Mouse (Mus musculus): ENCODE data around the gene Slc4a7.
"Not testable (repeated sequence)": the region's sequence is repeated elsewhere in the genome, so short reads cannot be mapped to it uniquely, and the experiment has no call there.

Gene Slc4a7

GRCm38 (mm10) chr14:14800810-14801209 is 98.7 kb downstream of the Slc4a7 start:
- no peak for DNase-seq

- not testable (repeated sequence) for DNase-seq
These were observed 101.0 kb downstream of the Slc4a7 start, which contains the start of gene Nek10 for GRCm38 (mm10) chr14:14803115-14803514. TSS of gene Nek10 (plus strand) at chr14:14803415.

- no peak for DNase-seq
These were observed 101.9 kb downstream of the Slc4a7 start for GRCm38 (mm10) chr14:14803921-14804517.

DNA sequence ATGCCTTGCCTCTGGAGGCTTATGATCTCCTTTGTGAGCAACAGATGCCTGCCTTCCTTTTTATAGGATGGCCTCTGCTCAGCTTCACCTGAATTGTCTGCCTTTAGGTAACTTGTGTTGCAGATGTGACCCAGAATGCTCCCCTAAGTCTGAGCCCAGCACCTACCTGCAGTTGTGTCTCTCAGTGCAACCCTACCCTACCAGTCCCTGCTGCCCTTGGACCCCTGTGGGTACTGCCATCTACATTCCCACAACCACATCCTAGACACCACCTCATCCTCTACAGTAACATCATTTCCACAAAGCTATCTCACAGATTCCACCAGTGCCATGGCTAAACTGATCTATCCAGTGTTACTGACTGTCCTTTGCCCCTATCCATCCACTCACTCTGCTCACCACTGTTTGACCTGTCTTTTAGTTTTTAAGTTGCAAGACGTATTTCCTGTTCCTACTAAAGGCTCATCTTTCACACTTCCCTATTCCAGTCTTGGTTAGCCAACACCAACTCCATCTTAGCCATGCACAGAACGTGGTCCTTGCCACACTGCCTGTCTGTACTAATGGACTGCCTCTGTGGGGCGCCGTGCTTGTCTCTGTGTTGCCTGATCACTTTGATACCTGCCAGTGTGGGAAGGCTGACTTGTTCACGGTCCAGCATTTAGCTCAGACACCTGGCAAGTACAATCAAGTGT is 102.6 kb downstream of the Slc4a7 start:
- no peak for DNase-seq

DNA sequence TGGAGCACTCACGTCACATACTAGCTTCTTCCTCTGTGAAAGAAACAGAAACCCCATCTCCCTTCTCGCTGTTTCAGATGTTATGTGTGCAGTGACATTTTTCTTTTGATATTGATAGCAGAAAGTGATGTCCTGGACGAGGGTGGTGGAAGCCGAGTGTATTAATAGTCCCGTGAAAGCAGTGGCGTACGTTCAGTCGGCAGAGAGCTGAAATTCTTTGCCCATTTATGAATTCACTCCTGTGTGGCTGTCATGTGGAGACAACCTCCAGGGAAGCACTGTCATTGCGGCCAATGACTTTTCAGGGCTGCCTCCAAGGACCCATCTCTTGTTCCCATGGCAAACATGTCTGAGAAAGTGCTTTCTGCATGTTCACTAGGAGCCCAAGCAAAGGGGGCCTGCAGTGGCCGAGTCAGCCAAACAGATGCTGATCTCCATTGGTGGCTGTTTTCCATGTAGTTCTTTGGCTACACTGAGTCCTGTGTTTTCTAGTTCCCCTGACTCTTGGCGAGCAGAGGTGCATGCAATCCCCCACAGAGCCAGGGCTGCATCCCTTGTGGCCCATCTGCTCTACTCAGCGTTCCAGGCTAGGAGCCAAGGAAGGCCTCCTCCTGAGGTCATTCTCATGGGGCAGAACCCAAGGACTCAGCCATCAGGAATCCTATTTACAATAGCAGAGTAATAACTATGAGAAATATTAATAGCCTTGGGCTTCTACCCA is 130.6 kb downstream of the Slc4a7 start:
- DNase-seq, result no peak

GRCm38 (mm10) chr14:14833498-14833897 is 131.4 kb downstream of the Slc4a7 start:
- no peak for DNase-seq

DNA sequence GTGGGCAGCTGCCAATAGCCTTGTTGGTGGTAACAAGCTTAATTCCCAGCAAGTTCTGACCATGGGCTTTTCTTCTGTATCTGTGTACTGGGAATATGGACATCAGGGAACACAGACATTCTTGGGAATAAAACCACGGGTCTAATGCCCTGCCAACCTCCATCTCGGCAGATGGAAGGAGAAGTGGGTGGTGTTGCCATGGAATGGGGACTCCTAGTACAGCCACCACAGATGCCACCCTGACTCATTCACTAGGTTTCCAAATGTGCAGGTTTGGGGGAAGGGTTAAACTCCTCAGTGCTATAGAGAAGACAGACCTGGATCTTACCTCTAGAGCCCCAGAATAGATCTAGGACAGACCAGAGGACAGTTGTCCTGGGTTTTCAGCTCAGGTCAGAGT is 132.2 kb downstream of the Slc4a7 start:
- no peak for DNase-seq

GRCm38 (mm10) chr14:14837627-14838026 is 135.5 kb downstream of the Slc4a7 start:
- no peak for DNase-seq

DNA sequence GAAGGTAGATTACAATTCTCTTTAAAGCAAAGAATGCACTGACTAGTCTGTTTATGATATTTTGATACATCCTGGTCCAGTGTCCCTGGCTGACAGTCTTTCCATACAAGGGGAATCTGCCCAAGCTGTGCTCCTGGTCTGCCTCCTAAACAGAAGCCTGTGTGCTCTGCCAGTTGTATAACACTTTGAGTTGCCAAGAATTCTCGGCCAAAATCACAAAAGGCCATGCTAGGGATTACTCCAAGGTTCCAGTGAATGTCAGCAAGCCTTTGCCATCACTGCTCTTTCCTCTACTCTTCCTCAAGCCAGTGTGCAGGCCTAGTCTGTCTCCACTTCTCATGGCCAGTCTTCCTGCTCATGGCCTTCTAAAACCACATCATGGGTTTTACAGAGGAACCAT is 136.0 kb downstream of the Slc4a7 start:
- DNase-seq, result no peak

GRCm38 (mm10) chr14:14842734-14843530 is 140.9 kb downstream of the Slc4a7 start:
- no peak for DNase-seq
